Mouse (Mus musculus) spleen, postnatal 14 days (tissue): ENCODE measurements around the gene Nphp1.

Experiments
- DNase-seq, 2 experiments: peaks; one replicate each; pipeline ENCODE4 v3.0.0; 2021 to 2022; ENCODE audit warnings: low spot score in 2 of 2

Gene Nphp1

DNA sequence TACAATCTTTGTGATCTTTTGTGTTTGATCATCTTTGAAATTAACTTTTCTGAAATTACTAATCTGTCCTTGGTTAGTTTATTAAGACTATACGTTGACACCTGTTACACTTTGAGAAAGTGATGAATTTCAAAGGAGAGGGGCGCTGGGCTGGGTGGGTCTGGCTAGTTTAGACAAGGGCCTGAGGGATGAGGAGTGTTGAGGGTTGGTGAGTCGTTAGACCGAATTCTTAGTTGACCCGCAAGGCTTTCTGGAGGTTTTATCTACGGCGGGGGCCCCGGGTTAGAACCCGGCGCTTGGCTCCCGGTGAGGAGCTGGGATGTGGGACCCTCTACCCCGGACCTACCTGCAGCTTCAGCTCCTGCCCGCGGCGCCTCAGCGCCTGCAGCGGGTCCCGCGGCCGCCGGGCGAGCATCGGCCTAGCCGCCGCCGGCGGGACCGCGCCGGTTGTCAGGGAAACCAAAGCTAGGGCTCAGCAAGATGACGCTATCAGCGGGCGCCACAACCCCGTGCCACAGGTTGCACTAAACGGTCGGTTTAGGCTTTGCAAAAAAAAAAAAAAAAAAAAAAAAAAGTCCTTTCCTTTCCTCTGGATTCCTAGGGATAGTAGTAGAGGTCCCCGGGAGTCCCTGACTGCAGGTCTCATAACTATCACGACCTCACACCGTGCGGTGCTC is at the start of gene Nphp1:
Nphp1 (minus strand) TSS at position 458 of the 677 bp plus-strand sequence.
- DNase-seq = peak; percentile 68 to 86

DNA sequence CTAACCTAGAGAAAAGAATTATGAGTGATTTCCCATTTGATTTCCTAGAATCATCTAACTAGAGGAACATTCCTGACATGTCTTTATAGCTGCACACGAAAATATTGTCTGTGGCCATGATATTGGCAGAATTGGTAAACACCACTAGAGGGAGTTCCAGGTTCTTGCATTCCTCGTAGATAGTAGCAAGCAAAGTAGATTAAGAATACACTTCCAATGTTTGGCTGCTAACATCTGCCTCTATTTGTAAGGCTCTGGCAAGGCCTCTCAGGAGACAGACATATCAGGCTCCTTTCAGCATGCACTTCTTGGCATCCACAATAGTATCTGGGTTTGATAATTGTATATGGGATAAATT is 44.1 kb upstream of the Nphp1 start:
- DNase-seq = no peak

DNA sequence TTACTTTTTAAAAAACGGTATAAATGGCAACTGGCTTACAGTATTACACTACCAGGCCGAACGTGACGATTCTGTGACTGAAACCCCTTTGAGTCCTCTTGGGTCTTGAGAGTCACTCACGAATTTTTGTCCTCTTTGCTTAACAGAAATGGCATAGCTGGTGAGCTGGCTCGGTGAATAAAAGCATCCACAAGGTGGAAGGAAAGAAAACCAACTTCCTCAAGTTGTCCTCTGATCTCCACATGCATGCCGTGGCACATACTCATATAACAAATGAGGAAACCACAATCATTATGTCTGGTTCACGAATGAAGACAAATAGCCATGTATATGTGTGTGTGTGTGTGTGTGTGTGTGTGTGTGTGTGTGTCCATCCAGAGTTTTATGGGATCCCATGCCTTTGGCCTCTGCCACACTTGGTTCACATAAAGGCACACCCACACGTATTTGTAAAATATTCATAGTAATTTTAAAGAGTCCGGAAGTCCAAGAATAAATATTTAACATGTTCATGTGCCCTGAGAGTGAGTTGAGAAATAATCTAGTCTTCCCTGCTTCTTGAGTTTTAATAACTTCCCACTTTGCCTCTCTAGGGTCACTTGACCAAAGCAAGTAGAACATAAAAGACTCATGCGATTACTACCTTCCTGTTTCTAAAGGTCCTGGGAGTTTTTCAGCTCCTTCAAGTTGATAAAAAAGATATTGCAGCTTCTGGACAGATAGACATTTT is 43.6 kb upstream of the Nphp1 start:
- DNase-seq = no peak

DNA sequence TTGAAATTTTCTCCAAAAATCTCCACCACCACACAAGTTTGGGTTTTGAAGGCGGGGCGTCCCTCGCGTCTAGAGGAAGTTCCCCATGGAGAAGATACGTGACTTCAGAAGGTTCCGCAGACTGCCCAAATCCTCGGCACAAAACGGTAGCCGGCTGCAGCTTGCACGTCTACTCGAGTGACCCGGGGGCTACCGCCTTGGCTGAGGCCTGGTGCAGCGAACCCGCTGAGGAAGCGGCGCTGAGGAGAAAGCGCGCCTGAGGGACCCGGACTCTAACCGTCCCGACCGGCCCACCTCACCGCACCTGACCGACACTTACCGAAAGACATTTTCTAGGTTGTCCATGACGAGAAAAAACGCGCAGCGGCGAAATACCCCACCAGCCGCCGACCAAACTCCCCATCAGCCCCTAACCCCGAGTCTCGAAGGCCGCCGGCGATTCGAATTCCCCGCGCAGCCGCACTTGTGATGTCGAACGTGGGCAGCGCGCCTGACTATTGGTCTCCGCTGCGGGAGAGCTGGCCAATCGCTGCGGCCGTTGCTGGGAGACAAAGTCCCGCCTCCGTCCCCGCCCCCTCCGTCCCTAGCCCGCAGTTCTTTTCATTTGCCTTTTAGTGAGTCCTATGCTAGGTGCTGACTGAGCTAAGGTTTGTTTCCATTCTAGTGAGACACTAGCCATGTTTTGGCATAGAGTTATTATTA is 42.9 kb upstream of the Nphp1 start, which contains the start of gene Bub1:
Bub1 (minus strand) TSS at position 465 of the 702 bp plus-strand sequence.
- DNase-seq = peak; percentile 87 to 91

DNA sequence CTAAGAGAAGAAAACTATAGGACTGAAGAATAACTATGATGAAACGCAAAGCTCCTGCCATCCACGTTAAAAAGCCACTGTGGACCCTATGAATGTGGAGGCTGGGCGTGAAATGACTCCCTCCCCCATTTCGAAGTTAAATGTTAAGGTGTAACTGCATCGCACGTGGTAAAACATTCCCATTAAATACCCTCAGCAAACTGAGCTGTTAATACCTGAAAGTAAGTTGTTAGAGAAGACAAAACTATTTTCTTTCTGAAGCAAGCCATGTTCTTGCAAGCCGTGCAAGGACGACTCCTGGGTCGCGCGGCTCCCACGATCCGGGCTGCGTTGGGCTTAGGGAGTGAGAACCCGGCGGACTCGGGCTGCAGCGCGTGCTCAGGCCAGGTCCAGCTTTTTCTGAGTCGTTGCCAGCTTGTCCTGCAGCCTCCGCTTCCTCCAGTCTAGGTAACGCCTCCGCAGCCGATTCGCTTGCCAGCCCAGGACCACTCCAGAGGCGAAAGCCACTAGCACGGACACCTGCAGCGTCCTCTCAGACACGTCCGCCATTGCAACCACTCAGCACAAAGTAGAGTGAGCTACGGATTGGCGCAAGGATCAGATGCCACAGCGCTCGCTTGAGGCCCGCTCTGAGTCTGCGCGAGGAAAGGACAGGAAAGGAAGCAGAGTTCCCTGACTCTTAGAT is 3.4 kb upstream of the Nphp1 start, which contains the start of gene Mtln:
Mtln (minus strand) TSS at position 570 of the 685 bp plus-strand sequence.
- DNase-seq = peak; percentile 59 to 67

DNA sequence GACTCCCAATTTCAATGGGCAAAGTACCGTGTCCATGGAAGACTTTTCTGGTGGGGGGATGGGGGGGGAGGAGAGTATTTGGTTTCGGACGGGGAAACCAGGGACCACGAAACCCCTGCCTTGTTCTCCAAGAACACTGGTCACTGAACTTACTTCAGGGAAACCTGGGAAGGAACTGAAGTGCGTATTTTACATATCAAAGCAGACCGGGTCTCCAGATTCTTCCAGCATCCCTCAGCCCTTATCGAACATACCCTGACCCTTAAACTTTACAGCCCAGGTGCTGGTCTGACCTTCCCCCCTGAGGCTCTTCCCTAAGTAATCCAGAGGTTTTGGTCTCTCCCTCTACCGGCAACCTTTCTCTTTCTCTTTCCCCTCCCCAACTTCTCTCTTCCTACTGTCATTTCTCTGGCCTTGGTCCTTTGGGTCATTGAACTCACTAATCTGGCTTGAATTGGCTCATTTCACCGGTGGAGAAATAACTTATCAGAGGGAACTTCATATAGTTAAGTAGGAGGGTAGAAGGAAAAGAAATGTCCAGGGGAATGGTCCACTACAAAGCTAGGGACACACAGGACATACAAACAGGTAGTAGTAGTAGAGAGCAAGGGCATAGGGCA is 1.1 kb upstream of the Nphp1 start:
- DNase-seq = no peak

DNA sequence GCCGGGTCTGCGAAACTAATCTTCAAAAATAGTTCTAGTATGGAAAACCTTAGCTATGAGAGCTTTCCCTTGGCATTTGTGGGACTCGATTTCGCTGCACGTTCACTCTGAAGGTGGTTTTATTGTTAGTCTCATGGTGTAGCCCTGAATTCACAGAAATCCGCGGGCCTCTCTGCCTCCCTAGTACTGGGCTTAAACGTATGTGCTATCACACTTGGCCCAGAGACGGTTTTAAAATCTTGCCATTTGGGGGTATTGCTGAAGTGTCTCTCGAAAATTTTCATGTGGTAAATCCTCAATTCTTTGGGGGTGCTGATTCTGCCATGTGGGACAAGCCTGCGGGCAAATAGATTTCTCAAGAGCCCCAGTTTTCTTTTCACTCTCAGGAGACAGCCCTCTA is 441 bp upstream of the Nphp1 start:
- DNase-seq = no peak

DNA sequence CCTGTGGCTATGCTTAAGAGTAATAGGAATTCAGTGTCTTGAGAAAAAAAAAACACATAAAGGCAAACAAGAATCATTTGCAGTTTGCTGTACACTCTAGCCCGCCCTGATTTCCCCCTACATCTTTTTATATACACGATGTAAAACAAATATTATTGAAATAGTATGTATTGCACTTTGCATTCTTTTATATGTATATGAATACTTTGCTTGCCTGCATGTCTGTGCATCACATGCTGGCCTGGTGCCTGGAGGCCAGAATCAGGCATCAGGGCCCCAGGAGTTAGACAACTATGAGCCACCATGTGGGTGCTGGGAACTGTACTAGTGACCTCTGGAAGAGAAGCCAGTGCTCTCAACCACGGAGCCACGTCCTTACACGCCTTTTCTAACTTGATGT is 1.5 kb downstream of the Nphp1 start:
- DNase-seq = no peak

DNA sequence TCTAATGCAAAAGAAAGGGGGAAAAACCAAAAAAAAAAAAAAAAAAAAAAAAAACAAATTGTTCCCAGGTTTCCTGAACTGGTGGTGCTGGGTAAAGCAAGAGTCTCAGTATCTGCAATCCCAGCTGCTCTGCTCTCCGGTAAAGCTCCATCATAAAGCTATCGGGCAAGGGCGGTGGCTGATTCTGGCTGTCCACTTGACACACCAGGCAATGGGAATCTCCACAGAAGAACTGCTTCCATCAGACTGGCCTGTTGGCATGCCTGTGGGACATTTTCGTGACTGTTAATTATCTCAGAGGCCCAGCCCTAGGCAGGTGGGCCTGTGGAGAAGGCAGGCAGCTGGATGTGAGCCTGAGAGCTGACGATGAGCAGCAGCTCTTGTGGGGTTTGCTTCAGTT is 10.2 kb downstream of the Nphp1 start:
- DNase-seq = no peak

DNA sequence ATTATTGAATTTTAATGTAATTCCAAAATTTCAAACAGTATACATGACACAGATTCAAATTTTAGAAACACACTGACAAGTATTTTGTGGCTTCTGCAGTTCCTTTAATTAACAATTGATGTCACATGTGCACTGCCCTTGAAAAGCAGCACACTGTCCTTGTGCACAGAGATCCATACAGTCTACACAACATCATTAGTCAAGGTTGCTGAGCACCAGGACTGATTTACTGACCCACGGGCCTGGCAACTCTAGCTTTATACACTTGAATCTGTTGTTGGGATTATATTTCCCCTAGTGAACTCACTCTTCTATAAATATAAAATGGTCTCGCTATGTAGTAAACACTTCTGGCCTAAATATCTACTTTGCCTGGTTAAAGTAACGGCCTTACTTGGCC is 13.7 kb downstream of the Nphp1 start:
- no peak for DNase-seq

DNA sequence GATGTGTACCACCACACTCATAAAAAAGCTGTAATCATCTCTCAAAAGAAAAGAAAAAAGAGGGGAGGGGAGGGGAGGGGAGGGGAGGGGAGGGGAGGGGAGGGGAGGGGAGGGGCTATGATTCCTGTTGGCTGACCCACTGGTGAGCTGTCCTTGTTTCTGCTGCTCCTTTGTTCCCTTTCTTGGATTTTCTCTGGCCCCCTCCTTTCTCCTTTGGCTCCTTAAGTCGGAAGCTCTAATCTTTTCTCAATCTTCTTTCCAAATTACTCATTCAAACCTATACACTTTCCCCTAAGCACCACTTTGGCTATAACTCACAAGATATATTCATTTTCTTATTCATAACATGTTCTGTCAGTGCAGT is 14.1 kb downstream of the Nphp1 start:
- DNase-seq = no peak

DNA sequence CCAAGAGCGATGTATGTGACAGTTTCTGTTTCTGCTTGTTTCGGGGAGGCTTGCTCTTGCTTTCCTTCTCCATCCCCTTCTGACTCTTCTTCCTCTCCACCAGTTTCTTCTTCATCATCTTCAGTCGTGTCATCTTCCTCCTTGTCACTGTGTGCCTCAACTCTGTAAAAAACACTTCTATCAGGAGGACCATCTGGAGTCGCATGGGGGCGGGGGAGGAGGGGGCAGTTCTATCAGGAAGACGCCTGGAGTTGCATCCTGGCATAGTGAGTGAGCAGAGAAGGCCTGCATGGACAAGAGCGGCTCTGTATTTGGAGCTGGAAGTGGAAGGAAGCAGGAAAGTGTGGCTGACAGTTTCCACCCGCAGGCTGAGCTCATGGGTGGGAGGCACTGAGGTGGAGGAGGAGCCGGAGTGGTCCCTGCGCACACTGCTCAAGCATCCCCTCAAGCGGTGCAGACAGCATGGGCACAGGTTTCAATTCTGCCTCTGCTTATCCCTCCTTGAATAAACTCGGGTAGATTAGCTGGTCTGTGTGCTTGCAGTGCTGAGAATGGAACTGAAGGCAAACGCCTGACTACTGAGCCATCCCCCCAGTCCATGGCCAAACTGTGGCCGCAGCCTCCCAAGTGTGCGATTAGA is 14.6 kb downstream of the Nphp1 start:
- DNase-seq = no peak

DNA sequence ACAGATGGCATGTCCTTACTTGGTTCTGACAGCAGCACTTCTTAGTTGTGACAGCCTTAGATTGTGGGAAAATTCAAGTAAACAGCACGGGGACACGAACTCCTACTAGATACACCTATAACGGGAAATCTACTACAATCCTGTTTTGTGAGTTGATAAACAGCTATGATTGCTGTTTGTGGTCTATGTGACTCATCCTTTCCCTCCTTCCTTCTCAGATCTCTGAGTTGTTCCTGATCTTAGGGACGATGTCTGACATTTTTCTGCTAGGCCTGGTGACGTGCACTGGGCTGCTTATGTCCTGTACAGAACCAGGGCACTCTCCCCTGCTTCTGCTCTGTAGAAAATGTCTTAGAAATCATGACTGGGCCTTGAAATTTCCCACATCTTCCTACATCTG is 27.1 kb downstream of the Nphp1 start:
- no peak for DNase-seq

DNA sequence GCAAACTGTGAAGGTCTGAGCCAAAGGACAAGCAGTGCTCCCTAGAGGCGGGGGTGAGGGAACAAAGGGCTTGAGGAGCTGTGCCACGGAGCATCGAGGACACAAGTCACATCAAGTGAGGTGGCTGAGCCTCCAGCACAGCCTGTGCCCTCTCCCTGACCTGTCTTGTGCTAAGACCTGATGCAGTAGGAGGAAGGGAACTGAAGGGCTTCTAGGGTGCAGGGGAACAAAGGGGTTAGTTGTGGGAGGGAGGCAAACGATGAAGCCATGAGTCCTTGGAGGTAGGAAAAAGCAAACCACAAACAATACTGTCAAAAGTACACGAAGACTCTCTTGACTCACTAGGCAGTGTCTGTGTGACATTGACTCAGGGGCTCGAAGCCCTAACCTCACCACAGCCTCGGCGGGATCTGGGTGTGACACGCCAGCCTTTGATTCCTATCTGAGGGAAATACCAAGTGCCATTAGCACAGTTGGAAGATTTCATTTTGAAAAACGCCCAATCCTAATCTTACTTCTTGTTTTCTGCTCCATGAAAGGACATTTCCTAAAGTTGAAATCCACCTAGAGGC is 28.2 kb downstream of the Nphp1 start:
- DNase-seq = no peak

DNA sequence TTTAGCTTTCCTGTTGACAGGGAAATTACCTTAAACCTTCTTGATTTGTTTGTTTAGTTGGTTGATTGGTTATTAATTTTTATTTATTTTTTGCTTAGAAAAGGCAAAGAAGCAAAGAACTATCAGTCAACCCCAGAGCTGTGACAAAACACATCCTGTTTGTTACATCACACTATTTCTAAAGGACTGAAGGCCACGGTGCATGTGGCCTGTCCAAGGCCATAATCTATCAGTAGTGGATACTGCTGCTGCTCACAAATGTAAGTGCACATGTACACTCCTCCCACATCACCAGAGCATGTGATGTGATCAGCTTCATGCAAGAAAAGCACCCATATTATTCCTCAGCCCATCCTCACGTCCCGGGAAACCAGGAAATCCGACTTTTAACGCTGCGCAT is 28.7 kb downstream of the Nphp1 start:
- no peak for DNase-seq

DNA sequence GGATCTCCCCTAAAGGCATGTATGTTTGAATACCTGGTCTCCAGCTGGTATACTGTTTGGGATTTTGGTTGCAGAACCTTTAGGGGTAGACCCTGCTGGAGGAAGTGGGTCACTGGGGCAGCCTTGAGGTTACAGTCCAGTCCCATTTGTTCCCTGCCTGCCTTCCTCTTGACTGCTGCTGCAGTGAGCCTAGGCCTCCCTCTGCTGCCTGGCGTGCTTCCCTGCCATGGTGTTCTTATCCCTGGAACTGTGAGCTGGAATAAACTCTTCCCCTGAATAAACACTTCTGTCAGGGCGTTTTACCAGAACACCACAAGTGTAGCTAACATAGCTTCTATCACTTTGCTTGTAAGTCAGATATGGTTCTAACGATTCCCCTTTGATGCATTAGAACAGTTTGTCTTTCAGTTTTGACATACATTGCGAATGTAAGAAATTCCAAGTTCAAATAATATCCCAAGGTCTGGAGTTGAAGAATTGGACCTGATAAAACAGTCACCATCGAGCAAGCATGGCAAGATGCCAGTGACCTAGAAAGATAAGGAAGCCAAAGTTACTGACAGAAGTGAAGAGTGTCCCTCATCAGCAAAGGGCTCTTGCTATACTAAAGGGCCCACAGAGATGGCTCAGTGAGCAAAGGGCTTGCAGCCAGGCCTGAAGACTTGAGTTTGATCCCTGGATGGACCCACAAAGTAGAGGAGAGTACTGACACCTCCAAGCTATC is 29.4 kb downstream of the Nphp1 start:
- DNase-seq = no peak

DNA sequence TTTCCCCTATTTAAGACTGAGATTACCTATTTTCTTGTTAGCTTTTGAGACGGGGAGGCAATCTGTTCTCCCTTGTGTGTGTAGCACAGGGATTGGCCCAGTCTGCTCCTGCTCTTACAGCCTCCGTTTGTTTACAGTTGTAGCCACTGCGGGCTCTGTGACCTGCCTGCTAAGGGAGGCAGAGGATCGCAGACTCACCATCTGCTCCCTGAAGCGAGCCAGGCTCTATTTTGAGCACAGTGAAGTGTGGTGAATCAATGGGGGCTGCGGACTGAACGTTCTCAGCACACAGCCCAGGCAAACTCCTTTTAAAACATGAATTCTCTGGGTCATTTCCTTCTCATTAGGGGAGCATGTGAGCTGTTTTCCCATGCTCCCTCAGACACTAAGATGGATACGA is 31.5 kb downstream of the Nphp1 start:
- DNase-seq = no peak

DNA sequence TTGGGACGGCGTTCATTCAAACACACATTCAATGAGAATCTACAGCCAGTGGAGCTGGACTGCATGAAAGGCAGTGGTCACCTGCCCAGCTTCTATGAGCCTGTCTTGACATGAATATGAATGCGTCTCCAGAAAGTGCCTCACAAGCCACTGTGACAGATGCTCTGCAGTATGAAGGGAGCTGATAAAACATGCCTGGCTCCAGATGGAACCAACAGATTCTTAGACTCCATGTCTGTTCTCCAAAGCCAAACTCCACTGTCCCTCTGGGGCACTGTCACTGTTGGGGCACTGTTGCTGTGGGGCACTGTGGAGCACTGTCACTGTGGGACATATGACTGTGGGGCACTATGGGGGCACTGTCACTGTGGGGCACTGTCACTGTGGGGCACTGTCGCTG is 34.6 kb downstream of the Nphp1 start:
- no peak for DNase-seq

DNA sequence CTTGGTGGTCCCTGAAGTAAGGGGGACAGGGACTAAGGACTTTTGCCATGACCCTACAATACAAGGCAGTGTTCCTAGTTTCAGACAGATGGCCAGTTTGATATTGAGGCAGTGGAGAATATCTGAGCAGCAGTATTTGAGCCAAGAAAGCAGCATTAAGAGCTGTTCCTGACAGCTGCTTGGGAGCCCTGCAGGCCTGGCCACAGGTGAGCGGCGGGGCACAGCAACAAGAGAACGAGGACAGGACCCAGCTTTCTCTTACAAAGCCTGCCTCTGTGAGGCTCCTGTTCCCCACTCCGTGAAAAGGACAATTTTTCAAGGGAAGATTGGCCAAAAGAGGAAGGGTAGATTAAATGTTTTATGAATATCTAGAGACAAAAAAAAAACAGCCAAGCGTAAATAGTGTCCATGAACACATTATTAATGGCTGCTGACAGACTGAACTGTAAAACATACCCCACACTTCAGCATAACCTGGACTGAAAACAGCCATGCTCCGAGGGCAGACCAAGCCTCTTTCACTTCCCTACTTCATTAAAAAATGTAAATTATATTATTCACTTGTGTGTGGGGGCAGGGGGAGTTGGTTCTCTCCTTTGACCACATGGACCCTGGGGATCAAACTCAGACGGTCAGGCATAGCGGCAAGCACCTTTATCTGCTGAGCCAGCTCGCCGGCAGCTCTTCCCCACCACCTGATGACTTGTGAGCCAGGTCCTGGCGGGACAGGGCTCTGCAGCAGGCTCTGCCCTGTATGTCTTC is 36.7 kb downstream of the Nphp1 start:
- no peak for DNase-seq

DNA sequence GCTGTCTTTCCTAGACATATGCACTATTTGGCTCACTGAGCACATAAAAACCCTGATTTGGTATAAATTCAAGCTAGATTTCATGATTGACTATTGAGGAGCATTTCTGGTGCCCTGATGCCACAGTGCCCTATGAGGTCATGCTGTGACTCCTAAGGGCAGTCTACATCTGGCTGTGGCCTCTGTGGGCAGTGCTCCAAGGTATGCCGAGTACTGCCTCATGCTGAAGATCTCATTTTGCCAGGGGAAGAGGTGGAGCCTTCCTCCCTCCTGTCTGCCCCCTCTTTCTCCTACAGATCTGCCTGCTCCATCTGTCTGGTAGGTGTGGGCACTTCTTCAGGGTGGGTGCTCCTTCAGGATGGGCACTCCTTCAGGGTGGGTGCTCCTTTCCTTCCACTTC is 39.3 kb downstream of the Nphp1 start:
- DNase-seq = no peak
